Mouse (Mus musculus): ENCODE measurements around the gene Cacng4. TPM values are rescaled to one million over a fixed set of nuclear protein-coding genes. Genes with fewer than 3 reads are reported as not detected.

The Cacng4 gene
- polyA plus RNA-seq, 1 experiment from 2014 or later, result 1.3 TPM

DNA sequence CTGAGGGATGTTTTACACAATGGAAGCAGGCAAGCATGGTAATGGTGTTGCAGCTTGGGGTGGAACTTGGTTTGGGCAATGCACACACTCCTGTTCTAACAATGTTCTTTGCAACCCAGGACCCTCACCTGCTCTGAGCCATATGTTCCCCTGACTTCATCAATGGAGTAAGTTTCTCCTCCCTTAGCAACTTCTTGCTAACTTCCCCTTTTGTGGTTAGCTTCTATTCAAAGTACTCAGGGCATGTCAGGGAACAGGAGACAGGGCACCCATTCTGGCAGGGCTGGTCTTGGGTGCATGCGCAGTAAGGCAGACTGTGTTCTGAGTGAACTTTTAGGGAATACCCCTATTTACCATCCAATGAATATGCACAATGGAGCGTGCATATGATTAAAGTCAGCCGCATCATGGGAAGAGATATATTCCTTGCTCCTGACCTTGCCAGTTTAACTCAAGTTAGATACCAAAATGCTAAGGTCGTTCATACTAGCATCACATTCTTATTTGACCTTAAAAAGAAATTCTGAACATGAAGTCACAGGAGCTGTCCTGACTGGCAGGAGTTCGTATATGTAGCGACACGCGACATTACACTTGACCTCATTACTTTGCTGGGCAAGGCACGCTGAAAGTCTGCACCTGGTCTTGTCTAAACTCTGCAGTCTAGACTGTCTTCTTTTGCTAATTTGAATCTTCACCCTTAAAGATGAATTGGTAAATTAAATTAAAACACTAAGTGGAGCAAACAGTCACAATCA lies 73.9 kb downstream of the Cacng4 start:
- DNase-seq (ENCODE audit: low spot score), result no peak
- WGBS, result 84% methylated on average over 9 of the region's 9 CpGs
- no peak overlapping the region for H3K9ac ChIP-seq (ENCODE audit: low read depth, low read length)

DNA sequence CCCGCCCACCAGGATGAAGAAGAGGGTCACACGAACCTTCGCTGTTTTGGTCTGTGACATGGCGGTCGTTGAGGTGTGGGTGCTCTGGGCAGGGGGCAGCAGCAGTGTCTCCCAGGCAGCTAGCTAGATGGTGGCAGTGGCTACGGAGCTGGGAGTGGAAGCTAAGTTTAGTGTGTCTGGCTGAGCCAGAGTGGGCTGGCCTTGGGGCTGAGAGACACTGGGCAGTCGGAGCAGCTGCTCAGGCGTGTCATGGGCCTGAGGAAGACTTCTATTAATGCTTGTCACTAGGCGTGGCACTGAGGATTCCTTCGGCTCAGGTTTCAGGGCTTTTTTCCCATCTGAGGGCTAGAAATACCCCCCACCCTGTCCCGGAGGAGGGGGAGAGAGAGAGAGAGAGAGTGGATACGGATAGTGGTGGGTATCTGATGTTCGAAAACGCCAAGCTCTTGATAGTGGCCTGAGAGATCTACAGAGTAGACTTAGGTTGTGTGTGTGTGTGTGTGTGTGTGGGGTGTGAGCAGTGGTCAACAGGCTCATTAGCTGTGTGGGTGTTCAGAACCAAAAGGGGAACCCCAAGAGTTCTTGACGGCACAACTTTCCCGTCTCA lies 77.9 kb downstream of the Cacng4 start, which contains the start of gene Cacng1:
Gene Cacng1 (minus strand): TSS at position 191 of the 607 bp plus-strand sequence.
- H3K4me3 ChIP-seq (ENCODE audit: low read depth, low read length), result no peak within 1 kb of the TSS
- H3K9me3 ChIP-seq (ENCODE audit: control insufficient read depth, low read length), result no peaks in the 10 kb centered on the region
- no peaks in the 10 kb centered on the region; the same call in 1 of the 2 replicates for H3K4me1 ChIP-seq (replicated peaks; ENCODE audit: control insufficient read depth, insufficient read depth, low read length)
- DNase-seq (ENCODE audit: low spot score), result no peak
- H3K36me3 ChIP-seq (ENCODE audit: control insufficient read depth, insufficient read depth, low read length), result no peaks in the 10 kb centered on the region
- WGBS, result 74% methylated on average over 16 of the region's 16 CpGs
- no peak within 1 kb of the TSS for H3K27ac ChIP-seq (ENCODE audit: low read depth, low read length)
- no peak for ATAC-seq (replicated peaks; ENCODE audit: low FRiP score)
- H3K4me2 ChIP-seq, result no peak within 1 kb of the TSS
- H3K27me3 ChIP-seq (replicated peaks; ENCODE audit: control insufficient read depth, insufficient read depth, low read length), result no peaks in the 10 kb centered on the region
- H3K9ac ChIP-seq (ENCODE audit: low read depth, low read length), result no peak within 1 kb of the TSS

More for the DNA sequence above, 73.9 kb downstream of the Cacng4 start:
- Histone ChIP-seq H3K27me3 (replicated peaks; ENCODE audit: control insufficient read depth, insufficient read depth, low read length) (no peaks in the 10 kb centered on the region), H3K4me3 (ENCODE audit: low read depth, low read length) (no peak overlapping the region), H3K9me3 (ENCODE audit: control insufficient read depth, low read length) (no peaks in the 10 kb centered on the region), H3K4me2 (no peak overlapping the region), H3K4me1 (replicated peaks; ENCODE audit: control insufficient read depth, insufficient read depth, low read length) (no peaks in the 10 kb centered on the region), H3K27ac (ENCODE audit: low read depth, low read length) (no peak overlapping the region), H3K36me3 (ENCODE audit: control insufficient read depth, insufficient read depth, low read length) (no peaks in the 10 kb centered on the region)
- ATAC-seq (replicated peaks; ENCODE audit: low FRiP score), result no peak

DNA sequence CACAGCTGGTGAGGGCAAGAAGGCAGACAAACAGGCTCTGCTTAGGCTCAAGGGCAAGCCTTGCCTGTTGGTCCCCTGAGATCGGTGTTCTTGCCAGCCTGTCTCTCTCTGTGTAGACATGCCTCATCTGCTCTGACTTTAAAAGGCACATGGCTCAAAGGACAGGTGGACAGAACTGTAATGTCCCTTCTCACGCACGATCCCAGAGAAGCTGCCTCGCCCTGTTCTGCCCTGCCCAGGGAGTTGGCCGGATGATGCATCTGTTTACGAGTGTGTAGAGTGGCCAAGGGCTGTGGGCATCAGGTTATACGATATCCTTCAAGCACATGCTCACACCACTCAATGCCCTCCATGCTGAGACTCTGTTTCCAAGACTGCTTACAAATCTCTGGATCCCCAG lies 80.0 kb downstream of the Cacng4 start:
- H3K4me2 ChIP-seq, result no peak overlapping the region
- WGBS, result 85% methylated on average over 7 of the region's 7 CpGs
- no peaks in the 10 kb centered on the region for H3K27me3 ChIP-seq (replicated peaks; ENCODE audit: control insufficient read depth, insufficient read depth, low read length)
- no peak overlapping the region for H3K27ac ChIP-seq (ENCODE audit: low read depth, low read length)
- no peak for DNase-seq (ENCODE audit: low spot score)
- no peak overlapping the region for H3K9ac ChIP-seq (ENCODE audit: low read depth, low read length)
- H3K4me1 ChIP-seq (replicated peaks; ENCODE audit: control insufficient read depth, insufficient read depth, low read length), result no peaks in the 10 kb centered on the region; the same call in 1 of the 2 replicates
- no peaks in the 10 kb centered on the region for H3K9me3 ChIP-seq (ENCODE audit: control insufficient read depth, low read length)
- no peak for ATAC-seq (replicated peaks; ENCODE audit: low FRiP score)
- no peaks in the 10 kb centered on the region for H3K36me3 ChIP-seq (ENCODE audit: control insufficient read depth, insufficient read depth, low read length)
- no peak overlapping the region for H3K4me3 ChIP-seq (ENCODE audit: low read depth, low read length)

DNA sequence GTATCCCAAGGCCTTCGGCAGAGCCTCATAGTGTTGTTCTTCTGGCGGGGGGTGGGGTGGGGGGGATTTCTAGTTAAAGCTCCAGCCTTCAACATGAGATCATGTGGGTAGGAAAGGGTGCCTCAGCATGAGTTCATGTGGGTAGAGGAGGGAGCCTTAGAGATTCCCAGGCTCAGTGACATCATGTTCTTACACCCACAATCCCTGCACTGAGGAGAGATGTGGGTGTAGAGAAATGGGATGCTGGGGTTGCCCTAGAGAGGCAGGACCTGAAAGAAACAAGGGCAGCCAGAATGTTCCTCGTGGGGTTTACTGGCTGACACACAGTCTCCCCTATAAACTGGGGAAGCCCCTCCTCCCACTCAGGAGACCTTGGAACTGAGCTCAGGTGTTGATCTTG lies 84.0 kb downstream of the Cacng4 start:
- no peak overlapping the region for H3K4me3 ChIP-seq (ENCODE audit: low read depth, low read length)
- WGBS, result 60% methylated on average over 3 of the region's 3 CpGs
- DNase-seq (ENCODE audit: low spot score) (no peak), ATAC-seq (replicated peaks; ENCODE audit: low FRiP score) (no peak)
- H3K9ac ChIP-seq (ENCODE audit: low read depth, low read length), result no peak overlapping the region
- H3K36me3 ChIP-seq (ENCODE audit: control insufficient read depth, insufficient read depth, low read length), result no peaks in the 10 kb centered on the region
- H3K4me2 ChIP-seq, result no peak overlapping the region
- no peaks in the 10 kb centered on the region; the same call in 1 of the 2 replicates for H3K4me1 ChIP-seq (replicated peaks; ENCODE audit: control insufficient read depth, insufficient read depth, low read length)
- H3K27ac ChIP-seq (ENCODE audit: low read depth, low read length), result no peak overlapping the region
- H3K27me3 ChIP-seq (replicated peaks; ENCODE audit: control insufficient read depth, insufficient read depth, low read length), result peaks cover 5% of the 10 kb centered on the region; the same call in 1 of the 2 replicates
- H3K9me3 ChIP-seq (ENCODE audit: control insufficient read depth, low read length), result no peaks in the 10 kb centered on the region

DNA sequence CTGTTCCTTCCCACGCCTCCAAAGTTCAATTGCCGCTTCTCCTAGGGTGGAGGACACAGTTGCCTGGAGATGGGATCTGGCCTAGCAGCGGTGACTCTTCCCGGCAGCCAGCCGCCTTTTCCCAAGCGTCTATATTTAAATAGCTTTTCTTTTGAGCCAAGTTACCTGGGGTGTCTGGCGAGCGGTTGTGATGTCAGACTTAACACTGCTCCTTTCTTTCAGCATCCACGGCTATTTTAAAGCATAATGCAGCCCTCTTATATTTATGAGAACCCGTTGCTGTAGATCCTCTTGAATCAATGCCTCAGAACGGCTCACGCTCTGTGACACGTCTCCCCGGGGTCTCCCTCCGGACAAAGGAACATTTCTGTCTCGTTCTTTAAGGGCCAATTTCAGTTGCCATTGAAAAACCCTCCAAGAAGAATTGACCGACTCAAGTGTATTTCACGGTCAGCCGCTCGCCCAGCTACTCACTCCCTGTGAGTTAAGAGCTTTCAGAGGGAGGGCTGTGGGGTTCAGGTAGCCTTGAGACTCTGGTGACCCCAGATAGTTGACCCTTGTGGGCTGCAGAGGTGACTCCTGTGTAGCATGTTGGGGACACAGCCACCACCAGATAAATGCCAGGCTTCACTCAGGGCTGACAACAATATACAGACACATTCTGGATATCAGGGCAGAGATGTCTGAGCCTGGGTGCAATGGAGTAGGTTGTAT lies 86.3 kb downstream of the Cacng4 start:
- DNase-seq (ENCODE audit: low spot score), result no peak
- Histone ChIP-seq H3K4me2 (no peak overlapping the region), H3K27me3 (replicated peaks; ENCODE audit: control insufficient read depth, insufficient read depth, low read length) (peaks cover 22% of the 10 kb centered on the region), H3K36me3 (ENCODE audit: control insufficient read depth, insufficient read depth, low read length) (no peaks in the 10 kb centered on the region), H3K4me3 (ENCODE audit: low read depth, low read length) (no peak overlapping the region), H3K27ac (ENCODE audit: low read depth, low read length) (no peak overlapping the region), H3K9me3 (ENCODE audit: control insufficient read depth, low read length) (no peaks in the 10 kb centered on the region), H3K9ac (ENCODE audit: low read depth, low read length) (no peak overlapping the region), H3K4me1 (replicated peaks; ENCODE audit: control insufficient read depth, insufficient read depth, low read length) (no peaks in the 10 kb centered on the region; the same call in 1 of the 2 replicates)
- WGBS, result 80% methylated on average over 20 of the region's 20 CpGs
- ATAC-seq (replicated peaks; ENCODE audit: low FRiP score), result no peak

DNA sequence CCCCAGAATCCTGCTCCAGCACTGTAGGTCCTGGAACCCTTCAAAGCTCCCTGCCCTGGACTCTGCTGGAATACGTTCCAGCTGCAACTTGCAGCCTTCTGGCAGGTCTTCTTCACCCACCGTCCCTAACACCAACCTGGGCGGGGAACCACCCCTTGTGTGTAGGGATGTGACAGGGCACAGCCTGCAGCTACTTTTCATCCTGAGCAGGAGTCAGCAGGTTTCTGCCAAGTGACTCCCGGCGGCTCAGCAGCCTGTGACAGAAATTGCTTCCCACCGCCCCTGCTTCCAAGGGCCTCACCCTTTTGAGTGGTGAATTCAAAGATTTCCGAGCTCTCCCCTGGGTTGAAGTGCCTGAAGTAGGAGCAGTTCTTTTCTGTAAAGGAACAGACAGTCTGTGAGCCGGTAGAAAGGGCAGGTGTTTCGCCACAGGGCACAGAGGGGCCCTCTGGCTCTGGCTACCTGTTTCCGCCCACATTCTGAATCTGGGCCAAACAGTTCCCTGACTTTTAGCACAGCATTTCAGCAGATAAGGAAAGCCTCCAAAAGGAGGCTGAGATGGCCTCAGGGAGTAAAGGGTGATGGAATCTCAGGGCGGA lies 88.8 kb downstream of the Cacng4 start:
- no peak for DNase-seq (ENCODE audit: low spot score)
- Histone ChIP-seq H3K9ac (ENCODE audit: low read depth, low read length) (no peak overlapping the region), H3K4me2 (no peak overlapping the region), H3K36me3 (ENCODE audit: control insufficient read depth, insufficient read depth, low read length) (no peaks in the 10 kb centered on the region), H3K4me3 (ENCODE audit: low read depth, low read length) (no peak overlapping the region), H3K27me3 (replicated peaks; ENCODE audit: control insufficient read depth, insufficient read depth, low read length) (peaks cover 22% of the 10 kb centered on the region), H3K27ac (ENCODE audit: low read depth, low read length) (no peak overlapping the region), H3K9me3 (ENCODE audit: control insufficient read depth, low read length) (no peaks in the 10 kb centered on the region), H3K4me1 (replicated peaks; ENCODE audit: control insufficient read depth, insufficient read depth, low read length) (no peaks in the 10 kb centered on the region)
- ATAC-seq (replicated peaks; ENCODE audit: low FRiP score), result no peak
- 75% methylated on average over 11 of the region's 11 CpGs for WGBS

DNA sequence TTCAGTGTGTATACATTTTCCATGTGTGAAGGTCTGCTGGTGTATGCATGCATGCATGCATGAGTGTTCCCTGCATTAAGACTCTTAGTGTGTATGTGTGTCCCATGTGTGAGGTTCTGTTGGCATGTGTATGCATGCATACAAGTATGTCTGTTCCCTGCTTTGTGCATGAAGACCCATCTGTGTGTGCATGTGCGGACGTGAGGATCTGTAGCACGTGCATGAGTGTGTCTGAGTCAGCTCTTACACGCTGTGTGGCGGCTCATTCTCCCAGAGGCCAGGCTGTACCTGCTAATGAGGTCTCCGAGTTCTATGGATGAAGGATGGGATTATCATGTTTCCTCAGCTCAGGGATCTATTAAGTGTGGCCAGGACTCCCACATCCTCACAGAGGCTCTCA lies 89.3 kb downstream of the Cacng4 start:
- H3K4me2 ChIP-seq, result no peak overlapping the region
- no peak for ATAC-seq (replicated peaks; ENCODE audit: low FRiP score)

DNA sequence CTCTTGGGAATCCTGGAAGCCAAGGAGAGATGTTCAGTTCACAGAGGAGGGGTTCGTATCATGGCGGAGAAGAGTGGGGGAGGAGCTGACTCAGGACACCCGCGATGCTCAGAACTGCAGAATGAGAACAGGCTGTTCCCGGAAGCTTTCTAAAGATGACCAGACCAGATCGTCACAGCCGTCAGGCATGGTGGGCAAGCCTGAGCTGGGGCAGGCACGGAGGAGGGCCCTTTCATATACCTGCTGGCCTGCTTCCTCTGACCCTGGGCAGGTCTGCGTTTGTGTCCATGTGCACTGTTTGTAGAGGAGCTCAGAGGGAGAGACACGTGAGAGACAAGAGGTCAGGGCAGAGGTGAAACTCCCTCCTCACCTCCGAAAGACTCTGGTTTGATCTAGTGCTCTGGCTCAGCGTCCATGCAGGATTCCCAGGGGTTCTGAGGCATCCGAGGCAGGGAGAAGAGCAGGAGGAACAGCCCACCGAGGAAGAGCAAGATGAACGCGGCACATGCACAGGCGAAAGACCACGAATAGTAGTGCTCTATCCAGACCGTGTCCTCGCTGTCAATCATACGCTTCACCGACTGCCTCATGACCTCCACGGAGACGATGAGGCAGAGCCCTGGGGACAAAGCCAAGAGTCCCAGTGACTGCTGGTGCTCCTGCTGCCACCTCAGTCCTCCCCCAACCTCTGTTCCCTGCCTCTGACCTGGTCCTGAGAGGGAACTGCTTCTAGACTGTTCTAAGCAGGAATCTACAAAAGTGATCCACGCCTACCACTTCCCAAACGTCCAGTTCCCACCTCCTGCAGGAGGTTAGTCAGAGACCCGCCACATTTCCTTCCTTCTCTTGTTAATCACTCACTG lies 90.9 kb downstream of the Cacng4 start:
- no peak for DNase-seq (ENCODE audit: low spot score)
- Histone ChIP-seq H3K4me3 (ENCODE audit: low read depth, low read length) (no peak overlapping the region), H3K27ac (ENCODE audit: low read depth, low read length) (no peak overlapping the region), H3K4me1 (replicated peaks; ENCODE audit: control insufficient read depth, insufficient read depth, low read length) (no peaks in the 10 kb centered on the region), H3K27me3 (replicated peaks; ENCODE audit: control insufficient read depth, insufficient read depth, low read length) (peaks cover 20% of the 10 kb centered on the region), H3K36me3 (ENCODE audit: control insufficient read depth, insufficient read depth, low read length) (no peaks in the 10 kb centered on the region), H3K9me3 (ENCODE audit: control insufficient read depth, low read length) (no peaks in the 10 kb centered on the region), H3K4me2 (no peak overlapping the region), H3K9ac (ENCODE audit: low read depth, low read length) (no peak overlapping the region)
- WGBS, result 51% methylated on average over 27 of the region's 27 CpGs
- ATAC-seq (replicated peaks; ENCODE audit: low FRiP score), result no peak

More for the DNA sequence above, 89.3 kb downstream of the Cacng4 start:
- H3K27ac ChIP-seq (ENCODE audit: low read depth, low read length), result no peak overlapping the region
- peaks cover 22% of the 10 kb centered on the region for H3K27me3 ChIP-seq (replicated peaks; ENCODE audit: control insufficient read depth, insufficient read depth, low read length)
- 80% methylated on average over 6 of the region's 6 CpGs for WGBS
- no peak for DNase-seq (ENCODE audit: low spot score)
- no peaks in the 10 kb centered on the region for H3K36me3 ChIP-seq (ENCODE audit: control insufficient read depth, insufficient read depth, low read length)
- no peak overlapping the region for H3K9ac ChIP-seq (ENCODE audit: low read depth, low read length)
- H3K9me3 ChIP-seq (ENCODE audit: control insufficient read depth, low read length), result no peaks in the 10 kb centered on the region
- no peak overlapping the region for H3K4me3 ChIP-seq (ENCODE audit: low read depth, low read length)
- no peaks in the 10 kb centered on the region for H3K4me1 ChIP-seq (replicated peaks; ENCODE audit: control insufficient read depth, insufficient read depth, low read length)

All from liver, embryonic 11.5 days (tissue).